Mouse (Mus musculus) stomach, postnatal 0 days (tissue): Measurements from ENCODE around the gene Igf2r. TPM values are rescaled to one million over a fixed set of nuclear protein-coding genes. Genes with fewer than 3 reads are reported as not detected.

Source experiments
- ATAC-seq: fragments of 200-750 bp; cut with Nextera tagmentation; 2 replicates; pipeline ENCODE4 v1.8.0; 2017; ENCODE audit not compliant: low FRiP score, low TSS enrichment
- DNase-seq: peaks from one replicate; pipeline ENCODE4 v3.0.0-alpha.2; 2016; ENCODE audit warnings: low spot score
- H3K27ac ChIP-seq: fragments of 300-500 bp; sonication (generic); replicated peaks from 2 replicates; pipeline ENCODE4 v1.5.1; 2014; ENCODE audit warnings: mild to moderate bottlenecking, control low read depth
- H3K27me3 ChIP-seq: fragments of 300-500 bp; sonication (generic); 2 replicates; pipeline ENCODE4 v1.6.1; 2014; ENCODE audit warnings: low read length; ENCODE audit not compliant: control insufficient read depth, insufficient read depth
- H3K36me3 ChIP-seq: fragments of 300-500 bp; sonication (generic); 2 replicates; pipeline ENCODE4 v1.6.1; 2014; ENCODE audit warnings: low read length, mixed read lengths; ENCODE audit not compliant: control insufficient read depth, insufficient read depth
- H3K4me1 ChIP-seq: fragments of 300-500 bp; sonication (generic); replicated peaks from 2 replicates; pipeline ENCODE4 v1.6.1; 2014; ENCODE audit warnings: antibody characterized with exemption; ENCODE audit not compliant: control insufficient read depth, insufficient read depth
- H3K4me2 ChIP-seq: fragments of 300-500 bp; sonication (generic); replicated peaks from 2 replicates; pipeline ENCODE4 v1.6.1; 2014; ENCODE audit warnings: low read depth, mild to moderate bottlenecking, control low read depth, moderate library complexity
- H3K4me3 ChIP-seq: fragments of 300-500 bp; sonication (generic); 2 replicates; pipeline ENCODE4 v1.5.1; 2014; ENCODE audit warnings: low read depth, low read length, control low read depth
- H3K9ac ChIP-seq: fragments of 300-500 bp; sonication (generic); 2 replicates; pipeline ENCODE4 v1.6.1; 2014; ENCODE audit warnings: mild to moderate bottlenecking, low read length, control low read depth, mixed read lengths
- H3K9me3 ChIP-seq: fragments of 300-500 bp; sonication (generic); 2 replicates; pipeline ENCODE4 v1.6.1; 2016; ENCODE audit warnings: low read length; ENCODE audit not compliant: control insufficient read depth
- CTCF ChIP-seq: IDR thresholded peaks from 2 replicates; pipeline ENCODE4 v1.5.1; 2016; ENCODE audit warnings: antibody characterized with exemption, low read depth, mild to moderate bottlenecking, moderate library complexity
- EP300 ChIP-seq: optimal IDR thresholded peaks from 2 replicates; pipeline ENCODE3; 2016; ENCODE audit warnings: antibody characterized with exemption
- WGBS: fragments of 180-500 bp; shearing (Covaris S2); extraction: QIAGEN DNeasy Blood & Tissue Kit; methylation state at CpG from one replicate; pipeline ENCODE4 v1.1.7; 2014; 5-methylcytosine and 5-hydroxymethylcytosine counted together
- polyA plus RNA-seq: library from polyadenylated mRNA; unstranded; fragments of >200 nt; fragmentation: Nextera tagmentation; extraction: Ambion mirVana; gene quantifications from 2 replicates; pipeline ENCODE4 v1.2.1, GENCODE M21; 2015

Igf2r gene
- polyA plus RNA-seq, 1 experiment from 2014 or later = 9.6 TPM

- no peak overlapping the region for H3K4me2 ChIP-seq
- no peaks in the 10 kb centered on the region for H3K36me3 ChIP-seq
- H3K4me1 ChIP-seq = peaks cover 25% of the 10 kb centered on the region
- no peak overlapping the region for H3K4me3 ChIP-seq
- TF ChIP-seq CTCF (no peak), EP300 (no peak)
- peak overlapping the region; percentile 82 for H3K27ac ChIP-seq
- H3K9ac ChIP-seq = no peak overlapping the region
- no peaks in the 10 kb centered on the region for H3K9me3 ChIP-seq
- ATAC-seq (no peak), DNase-seq (no peak)
- no peaks in the 10 kb centered on the region for H3K27me3 ChIP-seq
- 32% methylated on average over 5 of the region's 5 CpGs for WGBS
These were observed 21.6 kb upstream of the Igf2r start for GRCm38 (mm10) chr17:12791079-12791406.

- WGBS = 9% methylated on average over 10 of the region's 10 CpGs
- peaks cover 25% of the 10 kb centered on the region for H3K4me1 ChIP-seq
- TF ChIP-seq CTCF (no peak), EP300 (peak; percentile 49)
- peak overlapping the region; percentile 82 for H3K27ac ChIP-seq
- no peaks in the 10 kb centered on the region for H3K36me3 ChIP-seq
- no peaks in the 10 kb centered on the region for H3K9me3 ChIP-seq
- ATAC-seq (peak; percentile 63), DNase-seq (peak; percentile 53)
- H3K9ac ChIP-seq = peak overlapping the region; percentile 41
- no peaks in the 10 kb centered on the region for H3K27me3 ChIP-seq
- H3K4me3 ChIP-seq = no peak overlapping the region
- no peak overlapping the region for H3K4me2 ChIP-seq
These were observed 21.1 kb upstream of the Igf2r start for GRCm38 (mm10) chr17:12790353-12791078.

GRCm38 (mm10) chr17:12782861-12783847 lies 13.7 kb upstream of the Igf2r start:
- H3K9me3 ChIP-seq = no peaks in the 10 kb centered on the region
- peak overlapping the region; percentile 84 for H3K27ac ChIP-seq
- TF ChIP-seq EP300 (no peak), CTCF (no peak)
- H3K27me3 ChIP-seq = no peaks in the 10 kb centered on the region
- 29% methylated on average over 11 of the region's 11 CpGs for WGBS
- ATAC-seq (peak; percentile 35; the same call in 1 of the 2 replicates), DNase-seq (no peak)
- H3K4me2 ChIP-seq = no peak overlapping the region
- no peaks in the 10 kb centered on the region for H3K36me3 ChIP-seq
- H3K4me3 ChIP-seq = no peak overlapping the region
- peaks cover 28% of the 10 kb centered on the region for H3K4me1 ChIP-seq
- 0 out of 2 replicates have a peak overlapping the region, but pooled peaks have one; percentile 31 for H3K9ac ChIP-seq

GRCm38 (mm10) chr17:12781101-12781500 lies 11.6 kb upstream of the Igf2r start:
- no peaks in the 10 kb centered on the region for H3K9me3 ChIP-seq
- 4% methylated on average over 5 of the region's 5 CpGs for WGBS
- TF ChIP-seq EP300 (no peak), CTCF (no peak)
- no peak overlapping the region for H3K4me3 ChIP-seq
- no peak overlapping the region for H3K9ac ChIP-seq
- DNase-seq = peak; percentile 68
- no peaks in the 10 kb centered on the region for H3K27me3 ChIP-seq
- peak overlapping the region; percentile 84 for H3K27ac ChIP-seq
- no peaks in the 10 kb centered on the region for H3K36me3 ChIP-seq
- peaks cover 28% of the 10 kb centered on the region for H3K4me1 ChIP-seq
- peak; percentile 81 for ATAC-seq
- peak overlapping the region; percentile 33 for H3K4me2 ChIP-seq

- H3K9me3 ChIP-seq = no peaks in the 10 kb centered on the region
- TF ChIP-seq CTCF = no peak
- no peak for TF ChIP-seq EP300
- H3K4me2 ChIP-seq = no peak overlapping the region
- no peak overlapping the region for H3K4me3 ChIP-seq
- peaks cover 28% of the 10 kb centered on the region for H3K4me1 ChIP-seq
- peak overlapping the region; percentile 84 for H3K27ac ChIP-seq
- H3K36me3 ChIP-seq = no peaks in the 10 kb centered on the region
- no peak overlapping the region for H3K9ac ChIP-seq
- ATAC-seq (peak; percentile 6; the same call in 1 of the 2 replicates), DNase-seq (no peak)
- no peaks in the 10 kb centered on the region for H3K27me3 ChIP-seq
- WGBS = 14% methylated on average over 8 of the region's 8 CpGs
These were observed 10.7 kb upstream of the Igf2r start for GRCm38 (mm10) chr17:12780125-12780524.
